Mouse (Mus musculus) gastrocnemius, postnatal 14 days (tissue): Measurements from ENCODE around the gene Scgb1b30. TPM values are rescaled to one million over a fixed set of nuclear protein-coding genes. Genes with fewer than 3 reads are reported as not detected.
"Not testable (repeated sequence)": the region's sequence is repeated elsewhere in the genome, so short reads cannot be mapped to it uniquely, and the experiment has no call there.

Experiments used
- DNase-seq: peaks from one replicate; pipeline ENCODE4 v3.0.0; 2021; ENCODE audit warnings: mixed read lengths
- intact Hi-C: fragments of 180-260 bp; cut with DNase I; formaldehyde crosslinking; loops from one replicate; pipeline ENCODE4 v1.15.1; 2025; ENCODE audit warnings: low total_unique reads
- long read RNA-seq, 2 experiments: library from polyadenylated mRNA; stranded (forward); transcript quantifications; one replicate each; pipeline ENCODE4 v2.0.0; 2021
- total RNA-seq, 2 experiments: library from RNA; stranded (reverse); gene quantifications; 2 replicates each; pipeline ENCODE4 v1.2.3; 2021

Scgb1b30 gene
- total RNA-seq, result not detected
- long read RNA-seq, experiment 1, result 0 reads
- long read RNA-seq, experiment 2, result 0 reads

GRCm38 (mm10) chr7:34094911-34095481 is at the start of gene Scgb1b30:
Gene Scgb1b30, plus strand, starts transcription at chr7:34095431.
- intact Hi-C loops, result no loop called here
- no peak for DNase-seq

- intact Hi-C loops, DNase-seq: not testable (repeated sequence)
Measured at GRCm38 (mm10) chr7:34068132-34068531, 27.1 kb upstream of the Scgb1b30 start.

- intact Hi-C loops, result no loop called here
- no peak for DNase-seq
Measured at GRCm38 (mm10) chr7:34100002-34100401, 4.8 kb downstream of the Scgb1b30 start.

- DNase-seq, result no peak
- intact Hi-C loops, result no loop called here
Measured at GRCm38 (mm10) chr7:34101276-34101675, 6.0 kb downstream of the Scgb1b30 start.

GRCm38 (mm10) chr7:34109190-34109589 is 14.0 kb downstream of the Scgb1b30 start:
- intact Hi-C loops, result no loop called here
- no peak for DNase-seq

- intact Hi-C loops, result no loop called here
- no peak for DNase-seq
Measured at GRCm38 (mm10) chr7:34116601-34117000, 21.4 kb downstream of the Scgb1b30 start.

- DNase-seq, intact Hi-C loops: not testable (repeated sequence)
Measured at GRCm38 (mm10) chr7:34120636-34121035, 25.4 kb downstream of the Scgb1b30 start.

GRCm38 (mm10) chr7:34122987-34123720 is 27.9 kb downstream of the Scgb1b30 start:
- intact Hi-C loops, result no loop called here
- DNase-seq, result no peak

GRCm38 (mm10) chr7:34125346-34125745 is 30.1 kb downstream of the Scgb1b30 start:
- DNase-seq, result no peak
- intact Hi-C loops, result no loop called here

GRCm38 (mm10) chr7:34126291-34126690 is 31.1 kb downstream of the Scgb1b30 start:
- intact Hi-C loops, result no loop called here
- no peak for DNase-seq

GRCm38 (mm10) chr7:34131118-34131517 is 35.9 kb downstream of the Scgb1b30 start:
- intact Hi-C loops, result no loop called here
- no peak for DNase-seq

GRCm38 (mm10) chr7:34131959-34132354 is 36.7 kb downstream of the Scgb1b30 start:
- no peak for DNase-seq

GRCm38 (mm10) chr7:34132355-34133079 is 37.3 kb downstream of the Scgb1b30 start:
- intact Hi-C loops, result no loop called here
- DNase-seq, result peak; percentile 35

More at GRCm38 (mm10) chr7:34131959-34132354, 36.7 kb downstream of the Scgb1b30 start:
- intact Hi-C loops, result no loop called here

GRCm38 (mm10) chr7:34133117-34133762 is 38.0 kb downstream of the Scgb1b30 start, which contains the start of gene Wtip:
Gene Wtip, minus strand, starts transcription at chr7:34133268.
- peak; percentile 89 for DNase-seq
- intact Hi-C loops, result no loop called here

- intact Hi-C loops, result no loop called here
Measured at GRCm38 (mm10) chr7:34134336-34134735, 39.1 kb downstream of the Scgb1b30 start.

GRCm38 (mm10) chr7:34139493-34139892 is 44.3 kb downstream of the Scgb1b30 start:
- intact Hi-C loops, result no loop called here

More at GRCm38 (mm10) chr7:34134336-34134735, 39.1 kb downstream of the Scgb1b30 start:
- DNase-seq, result no peak

GRCm38 (mm10) chr7:34141123-34141522 is 45.9 kb downstream of the Scgb1b30 start:
- intact Hi-C loops, result no loop called here
- no peak for DNase-seq

More at GRCm38 (mm10) chr7:34139493-34139892, 44.3 kb downstream of the Scgb1b30 start:
- DNase-seq, result no peak

- DNase-seq, result no peak
- intact Hi-C loops, result no loop called here
Measured at GRCm38 (mm10) chr7:34147193-34147592, 52.0 kb downstream of the Scgb1b30 start.
